Mouse (Mus musculus): Measurements from ENCODE around the gene C130050O18Rik.

DNA sequence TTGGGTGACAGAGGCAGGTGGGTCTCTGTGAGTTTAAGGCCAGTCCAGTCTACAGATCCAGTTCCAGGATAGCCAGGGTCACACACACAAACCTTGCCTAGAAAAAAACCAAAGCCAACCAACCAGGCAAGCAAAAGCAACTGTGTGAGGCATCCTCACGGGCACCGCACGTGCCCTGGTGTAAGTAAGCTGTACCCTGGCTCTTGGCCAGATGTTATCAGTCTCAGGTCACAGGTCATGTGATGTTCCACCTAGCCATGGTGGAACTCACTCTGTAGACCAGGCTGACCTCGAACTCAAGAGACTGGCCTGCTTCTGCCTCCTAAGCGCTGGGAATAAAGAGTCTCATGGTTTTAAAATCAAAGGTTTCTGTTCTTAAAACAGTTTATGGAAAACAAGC, 45.8 kb upstream of the C130050O18Rik start:
- TF ChIP-seq POLR2A (IDR thresholded peaks at IDR 0.05; ENCODE audit: control insufficient read depth in 1 of 2, insufficient read depth in 1 of 2, low read depth in 1 of 2, low read length in 2 of 2, poor library complexity in 1 of 2) (no peak), MYC (IDR thresholded peaks at IDR 0.05; ENCODE audit: low read depth, low read length) (no peak), CTCF (IDR thresholded peaks at IDR 0.05 in 2 of 3, conservative IDR thresholded peaks at IDR 0.05 in 1 of 3; ENCODE audit: control insufficient read depth in 1 of 3, insufficient read depth in 1 of 3, low read depth in 2 of 3, low read length in 3 of 3, poor library complexity in 1 of 3, severe bottlenecking in 1 of 3) (no peak), MEF2A (IDR thresholded peaks at IDR 0.05; ENCODE audit: extremely low read depth, insufficient replicate concordance, low read depth, low read length, poor library complexity, severe bottlenecking) (no peak), RCOR1 (IDR thresholded peaks at IDR 0.05; ENCODE audit: low read depth, low read length) (no peak), NRF1 (IDR thresholded peaks at IDR 0.05; ENCODE audit: insufficient read depth, low read depth, low read length, poor library complexity, severe bottlenecking) (no peak), ETS1 (IDR thresholded peaks at IDR 0.05; ENCODE audit: low read depth, low read length) (no peak), E2F4 (IDR thresholded peaks at IDR 0.05; ENCODE audit: borderline replicate concordance, low read depth, low read length) (no peak), MAX (IDR thresholded peaks at IDR 0.05; ENCODE audit: low read length) (no peak), POLR2AphosphoS2 (IDR thresholded peaks at IDR 0.05; ENCODE audit: low read length) (no peak), ZKSCAN1 (IDR thresholded peaks at IDR 0.05; ENCODE audit: low read depth, low read length) (no peak)
